In the genomic region with DNA sequence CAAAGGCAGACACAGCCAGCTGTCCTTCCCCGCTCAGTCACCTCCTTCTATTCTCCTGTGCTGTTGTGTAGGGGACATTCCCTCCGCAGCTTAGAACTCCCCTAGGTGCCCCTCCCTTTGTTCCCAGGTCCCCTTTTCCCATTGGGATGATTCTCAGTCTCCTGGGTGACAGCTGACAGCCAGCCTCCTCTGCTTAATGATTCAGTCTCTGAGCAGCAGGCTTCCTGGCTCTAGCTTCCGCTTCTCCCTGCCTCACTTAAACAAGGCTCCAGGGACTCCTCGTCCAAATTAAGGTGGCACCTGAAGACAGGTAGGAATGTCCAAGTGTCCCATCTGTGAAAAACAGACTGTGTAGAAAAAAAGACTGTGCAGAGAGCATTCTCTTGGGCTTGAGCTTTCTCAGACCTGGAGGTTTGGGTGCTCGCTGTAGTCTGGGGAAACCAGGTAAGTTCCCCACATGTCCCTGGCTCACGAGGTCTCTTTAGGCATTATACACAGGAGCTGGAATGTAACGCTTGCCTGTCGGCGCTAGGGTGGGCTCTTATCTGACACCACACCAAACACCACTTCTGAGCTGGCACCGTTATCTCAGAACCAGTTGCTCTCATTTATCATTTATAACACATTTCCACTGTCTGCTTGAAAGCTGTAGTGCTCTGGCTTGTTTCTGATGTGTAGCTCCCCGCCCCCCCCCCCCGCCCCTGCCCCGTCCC, we compare ENCODE assay signal across 12 mouse cellular contexts. TPM values are rescaled to one million over a fixed set of nuclear protein-coding genes. Genes with fewer than 3 reads are reported as not detected.
DNase-seq lines count a peak whose midpoint lies in the region; ATAC-seq and TF ChIP-seq lines count a peak whose summit lies in the region.
"Had no signal": no experiment of that assay in that cellular context is flagged by ENCODE, and none has a peak within 500 bp of the region (broad histone marks: within the 10 kb centered on the region; RNA-seq: fewer than 3 reads in every experiment).

No protein-coding gene starts in this region.

- H3K27me3 ChIP-seq in stomach, embryonic 14.5 days (ENCODE audit: control insufficient read depth, insufficient read depth, low read length): no peaks in the 10 kb centered on the region
- no peaks in the 10 kb centered on the region for H3K27me3 ChIP-seq in stomach, postnatal 0 days (ENCODE audit: control insufficient read depth, insufficient read depth, low read length)
- no peaks in the 10 kb centered on the region for H3K27me3 ChIP-seq in forebrain, embryonic 13.5 days
- H3K27me3 ChIP-seq in liver, postnatal 0 days (ENCODE audit: insufficient read depth, low read length): no peaks in the 10 kb centered on the region
- H3K27me3 ChIP-seq: embryonic facial prominence, embryonic 13.5 days had no signal

- H3K4me1 ChIP-seq in stomach, embryonic 14.5 days (ENCODE audit: control insufficient read depth, insufficient read depth, low read length): peaks cover 18% of the 10 kb centered on the region; the same call in 1 of the 2 replicates
- 0 out of 2 replicates have a peak, but pooled peaks cover 7% of the 10 kb centered on the region for H3K4me1 ChIP-seq in stomach, postnatal 0 days (replicated peaks; ENCODE audit: control insufficient read depth, insufficient read depth)
- peaks cover 49% of the 10 kb centered on the region for H3K4me1 ChIP-seq in forebrain, embryonic 13.5 days
- H3K4me1 ChIP-seq in liver, postnatal 0 days (ENCODE audit: insufficient read depth): peaks cover 40% of the 10 kb centered on the region

- peak; percentile 46; the same call in 1 of the 2 replicates for ATAC-seq in stomach, embryonic 14.5 days (ENCODE audit: insufficient number of reproducible peaks, insufficient read depth, low FRiP score, low read depth)
- no peak for ATAC-seq in stomach, postnatal 0 days (ENCODE audit: low FRiP score, low TSS enrichment)
- no peak for ATAC-seq in forebrain, embryonic 13.5 days
- ATAC-seq in liver, postnatal 0 days: peak; percentile 86

- no peak for TF ChIP-seq EP300 in stomach, postnatal 0 days (optimal IDR thresholded peaks at IDR 0.05)
- TF ChIP-seq EP300 in liver, postnatal 0 days (IDR thresholded peaks at IDR 0.05; ENCODE audit: low read depth): peak; percentile 90

- no peak for DNase-seq in stomach, postnatal 0 days (ENCODE audit: low spot score)
- no peak for DNase-seq in liver, postnatal 0 days
- DNase-seq in kidney, adult 11 months: no peak
- DNase-seq in embryo, embryonic 11 days: no peak
- no peak for DNase-seq in right cerebral cortex, postnatal 4 days
- DNase-seq: heart, adult 2 months had no signal

- no peak overlapping the region for H3K27ac ChIP-seq in stomach, embryonic 14.5 days (ENCODE audit: low read length)
- no peak overlapping the region for H3K27ac ChIP-seq in stomach, postnatal 0 days (replicated peaks)
- peak overlapping the region; percentile 44 for H3K27ac ChIP-seq in forebrain, embryonic 13.5 days
- peak overlapping the region; percentile 0; the same call in 1 of the 2 replicates for H3K27ac ChIP-seq in liver, postnatal 0 days (ENCODE audit: low read depth)
- H3K27ac ChIP-seq: embryonic facial prominence, embryonic 13.5 days; heart, adult 2 months; kidney, postnatal 0 days had no signal

- H3K9me3 ChIP-seq in stomach, embryonic 14.5 days (ENCODE audit: control insufficient read depth, low read depth, low read length): no peaks in the 10 kb centered on the region
- H3K9me3 ChIP-seq in stomach, postnatal 0 days (ENCODE audit: control insufficient read depth, low read length): no peaks in the 10 kb centered on the region
- 0 out of 2 replicates have a peak, but pooled peaks cover 4% of the 10 kb centered on the region for H3K9me3 ChIP-seq in forebrain, embryonic 13.5 days (replicated peaks)
- H3K9me3 ChIP-seq in liver, postnatal 0 days (ENCODE audit: low read length): no peaks in the 10 kb centered on the region
- H3K9me3 ChIP-seq: embryonic facial prominence, embryonic 13.5 days had no signal

- no peak overlapping the region for H3K4me3 ChIP-seq in stomach, embryonic 14.5 days (ENCODE audit: low read depth, low read length)
- H3K4me3 ChIP-seq in stomach, postnatal 0 days (ENCODE audit: low read depth, low read length): no peak overlapping the region
- no peak overlapping the region for H3K4me3 ChIP-seq in forebrain, embryonic 13.5 days
- H3K4me3 ChIP-seq in liver, postnatal 0 days (ENCODE audit: low read depth, low read length): no peak overlapping the region
- H3K4me3 ChIP-seq: embryonic facial prominence, embryonic 13.5 days; heart, adult 2 months had no signal

- no peaks in the 10 kb centered on the region for H3K36me3 ChIP-seq in stomach, embryonic 14.5 days (ENCODE audit: control insufficient read depth, insufficient read depth, low read length)
- no peaks in the 10 kb centered on the region; the same call in 1 of the 2 replicates for H3K36me3 ChIP-seq in stomach, postnatal 0 days (ENCODE audit: control insufficient read depth, insufficient read depth, low read length)
- H3K36me3 ChIP-seq in forebrain, embryonic 13.5 days (ENCODE audit: poor library complexity, severe bottlenecking): peaks cover 20% of the 10 kb centered on the region
- H3K36me3 ChIP-seq in liver, postnatal 0 days (replicated peaks; ENCODE audit: insufficient read depth, low read length): peaks cover 19% of the 10 kb centered on the region

- H3K4me2 ChIP-seq in stomach, embryonic 14.5 days (replicated peaks; ENCODE audit: low read depth, low read length): no peak overlapping the region
- H3K4me2 ChIP-seq in stomach, postnatal 0 days (replicated peaks; ENCODE audit: low read depth): no peak overlapping the region
- no peak overlapping the region for H3K4me2 ChIP-seq in forebrain, embryonic 13.5 days
- peak overlapping the region; percentile 45 for H3K4me2 ChIP-seq in liver, postnatal 0 days (ENCODE audit: low read depth, low read length)
- H3K4me2 ChIP-seq: embryonic facial prominence, embryonic 13.5 days had no signal

- no peak for TF ChIP-seq CTCF in stomach, postnatal 0 days (IDR thresholded peaks at IDR 0.05; ENCODE audit: low read depth)
- TF ChIP-seq CTCF in liver, postnatal 0 days (IDR thresholded peaks at IDR 0.05; ENCODE audit: low read depth): peak; percentile 18; the same call in 1 of the 2 replicates

- H3K9ac ChIP-seq in stomach, embryonic 14.5 days (replicated peaks; ENCODE audit: low read depth, low read length): no peak overlapping the region
- no peak overlapping the region for H3K9ac ChIP-seq in stomach, postnatal 0 days (ENCODE audit: low read length)
- H3K9ac ChIP-seq in forebrain, embryonic 13.5 days: 0 out of 2 replicates have a peak overlapping the region, but pooled peaks have one; percentile 30
- no peak overlapping the region for H3K9ac ChIP-seq in liver, postnatal 0 days (replicated peaks)
- H3K9ac ChIP-seq: embryonic facial prominence, embryonic 13.5 days had no signal

- 34% methylated on average over 13 of the region's 13 CpGs for WGBS in stomach, embryonic 14.5 days
- 35% methylated on average over 13 of the region's 13 CpGs for WGBS in stomach, postnatal 0 days
- WGBS in forebrain, embryonic 13.5 days: 49% methylated on average over 13 of the region's 13 CpGs
- 42% methylated on average over 13 of the region's 13 CpGs for WGBS in liver, postnatal 0 days (ENCODE audit: insufficient replicate concordance)

RNA-seq across cellular contexts. Expression of a gene that starts 33.7 kb away (rescaled TPM):
- 5.9 and 6.6 TPM in 2 replicates for polyA plus RNA-seq in stomach, embryonic 14.5 days (2014; fragmentation: Nextera tagmentation; extraction: Ambion mirVana)
- polyA plus RNA-seq in stomach, postnatal 0 days (2015; fragmentation: Nextera tagmentation; extraction: Ambion mirVana): 11.1 and 13.2 TPM in 2 replicates
- polyA plus RNA-seq in forebrain, embryonic 13.5 days (2015; fragmentation: Nextera tagmentation; extraction: Ambion mirVana): 18.2 and 18.7 TPM in 2 replicates
- 8.9 and 9.4 TPM in 2 replicates for polyA plus RNA-seq in liver, postnatal 0 days (2015; fragmentation: Nextera tagmentation; extraction: Ambion mirVana)

RNA-seq across cellular contexts. Expression of a gene that starts 38.3 kb away (rescaled TPM):
- polyA plus RNA-seq in stomach, embryonic 14.5 days (2014; fragmentation: Nextera tagmentation; extraction: Ambion mirVana): 21.9 and 22.6 TPM in 2 replicates
- 8.3 and 10.5 TPM in 2 replicates for polyA plus RNA-seq in stomach, postnatal 0 days (2015; fragmentation: Nextera tagmentation; extraction: Ambion mirVana)
- polyA plus RNA-seq in forebrain, embryonic 13.5 days (2015; fragmentation: Nextera tagmentation; extraction: Ambion mirVana): 0.52 and 0.54 TPM in 2 replicates
- polyA plus RNA-seq in liver, postnatal 0 days (2015; fragmentation: Nextera tagmentation; extraction: Ambion mirVana): 932 and 1,034 TPM in 2 replicates
- polyA plus RNA-seq: embryonic facial prominence, embryonic 13.5 days; spleen, adult 2 months had no signal

RNA-seq across cellular contexts. Expression of a gene that starts 52.9 kb away (rescaled TPM):
- 17.7 and 18.5 TPM in 2 replicates for polyA plus RNA-seq in stomach, embryonic 14.5 days (2014; fragmentation: Nextera tagmentation; extraction: Ambion mirVana)
- 866 and 948 TPM in 2 replicates for polyA plus RNA-seq in stomach, postnatal 0 days (2015; fragmentation: Nextera tagmentation; extraction: Ambion mirVana)
- polyA plus RNA-seq in forebrain, embryonic 13.5 days (2015; fragmentation: Nextera tagmentation; extraction: Ambion mirVana): not detected in 2 replicates
- 0.33 and 0.39 TPM in 2 replicates for polyA plus RNA-seq in liver, postnatal 0 days (2015; fragmentation: Nextera tagmentation; extraction: Ambion mirVana)
- polyA plus RNA-seq: embryonic facial prominence, embryonic 13.5 days; liver, adult 2 months had no signal

Comparison
In these comparisons a context has a peak if more than half of its experiments do, and no peak if none do; other contexts are left out.
1. ATAC-seq: peak in stomach, embryonic 14.5 days (single experiment) and liver, postnatal 0 days (single experiment); none in stomach, postnatal 0 days (single experiment) and forebrain, embryonic 13.5 days (single experiment).
2. RNA of a gene that starts 52.9 kb away (polyA plus RNA-seq): 866 to 948 TPM in stomach, postnatal 0 days; 17.7 to 18.5 TPM in stomach, embryonic 14.5 days, 0.33 to 0.39 TPM in liver, postnatal 0 days and not detected in forebrain, embryonic 13.5 days; every median in the first group is over 10 times any median in the second.
3. H3K27ac ChIP-seq: peak in forebrain, embryonic 13.5 days (single experiment) and liver, postnatal 0 days (single experiment); none in stomach, embryonic 14.5 days (single experiment) and stomach, postnatal 0 days (single experiment).
4. RNA of a gene that starts 38.3 kb away (polyA plus RNA-seq): 932 to 1,034 TPM in liver, postnatal 0 days; 21.9 to 22.6 TPM in stomach, embryonic 14.5 days, 8.3 to 10.5 TPM in stomach, postnatal 0 days and 0.52 to 0.54 TPM in forebrain, embryonic 13.5 days; every median in the first group is over 10 times any median in the second.